Mouse (Mus musculus): ENCODE data around the gene Pi4ka. TPM values are rescaled to one million over a fixed set of nuclear protein-coding genes. Genes with fewer than 3 reads are reported as not detected.
A peak's percentile ranks its signal among the peaks of the same experiment; 100 is the strongest.

Pi4ka gene
- polyA plus RNA-seq, 2 experiments, result 36.5 to 62.3 TPM

DNA sequence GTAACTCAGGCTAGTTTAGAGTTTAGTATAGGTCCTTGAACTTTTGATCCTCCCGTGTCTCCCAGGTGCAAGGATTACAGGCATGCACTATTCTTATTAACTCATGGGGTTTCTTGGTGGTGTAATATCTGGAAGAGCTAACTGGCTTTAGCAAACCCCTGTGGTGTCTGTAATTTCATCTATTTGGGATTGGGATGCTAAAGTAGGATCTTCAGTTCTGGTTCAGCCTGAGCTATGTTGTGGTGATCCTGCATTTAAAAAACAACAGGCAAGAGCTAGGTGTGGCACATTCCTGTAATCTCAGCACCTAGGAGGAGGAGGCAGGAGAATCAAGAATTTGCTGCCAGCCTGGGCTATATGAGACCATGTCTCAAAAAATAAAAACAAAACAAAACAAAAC lies 161.1 kb downstream of the Pi4ka start:
- H3K27ac ChIP-seq (replicated peaks; ENCODE audit: low read depth, low read length), result no peak overlapping the region
- ATAC-seq (ENCODE audit: low FRiP score, low read depth) (no peak), DNase-seq (ENCODE audit: low spot score) (no peak)
- H3K4me2 ChIP-seq (replicated peaks; ENCODE audit: low read depth, low read length, severe bottlenecking), result no peak overlapping the region
- WGBS, result 79% methylated on average over 1 of the region's 1 CpGs
- TF ChIP-seq POLR2A (IDR thresholded peaks at IDR 0.05; ENCODE audit: borderline replicate concordance, extremely low read depth, insufficient read depth, insufficient read length), result no peak
- H3K9me3 ChIP-seq (ENCODE audit: control insufficient read depth, low read length), result no peaks in the 10 kb centered on the region
- H3K9ac ChIP-seq (ENCODE audit: low read depth, low read length, severe bottlenecking), result no peak overlapping the region
- H3K4me3 ChIP-seq (replicated peaks; ENCODE audit: low read length), result no peak overlapping the region
- H3K27me3 ChIP-seq (ENCODE audit: control insufficient read depth, insufficient read depth, low read length), result no peaks in the 10 kb centered on the region
- H3K4me1 ChIP-seq (ENCODE audit: control insufficient read depth, insufficient read depth, low read length), result peaks cover 4% of the 10 kb centered on the region; the same call in 1 of the 2 replicates
- no peaks in the 10 kb centered on the region for H3K36me3 ChIP-seq (ENCODE audit: control insufficient read depth, insufficient read depth, low read length)

DNA sequence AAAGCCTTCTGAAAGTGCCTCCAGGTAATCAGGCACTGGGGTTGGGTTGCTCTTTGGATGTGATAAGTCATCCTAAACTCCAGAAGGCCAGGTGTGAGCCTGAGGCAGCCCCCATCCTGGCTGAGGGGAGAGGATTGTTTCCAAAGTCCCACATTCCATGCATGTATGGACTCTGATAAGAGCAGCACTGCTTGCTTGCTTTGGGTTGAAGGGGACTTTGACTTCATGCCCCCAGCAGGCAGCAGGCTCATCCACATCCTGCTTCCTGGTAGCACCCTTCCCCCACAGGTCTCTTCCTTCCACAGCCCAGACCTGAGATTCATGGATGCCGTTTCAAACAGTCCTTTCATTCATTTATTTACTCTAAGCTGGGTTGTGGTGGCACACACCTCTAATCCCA lies 162.4 kb downstream of the Pi4ka start:
- Histone ChIP-seq H3K27me3 (ENCODE audit: control insufficient read depth, insufficient read depth, low read length) (no peaks in the 10 kb centered on the region), H3K4me3 (replicated peaks; ENCODE audit: low read length) (no peak overlapping the region), H3K4me1 (ENCODE audit: control insufficient read depth, insufficient read depth, low read length) (peaks cover 9% of the 10 kb centered on the region; the same call in 1 of the 2 replicates), H3K36me3 (ENCODE audit: control insufficient read depth, insufficient read depth, low read length) (no peaks in the 10 kb centered on the region), H3K9me3 (ENCODE audit: control insufficient read depth, low read length) (no peaks in the 10 kb centered on the region), H3K4me2 (replicated peaks; ENCODE audit: low read depth, low read length, severe bottlenecking) (no peak overlapping the region), H3K9ac (ENCODE audit: low read depth, low read length, severe bottlenecking) (no peak overlapping the region), H3K27ac (replicated peaks; ENCODE audit: low read depth, low read length) (no peak overlapping the region)
- TF ChIP-seq POLR2A (IDR thresholded peaks at IDR 0.05; ENCODE audit: borderline replicate concordance, extremely low read depth, insufficient read depth, insufficient read length), result no peak
- no peak for ATAC-seq (ENCODE audit: low FRiP score, low read depth)
- WGBS, result 45% methylated on average over 1 of the region's 1 CpGs
- DNase-seq (ENCODE audit: low spot score), result no peak

- no peak for ATAC-seq (ENCODE audit: low FRiP score, low read depth)
- H3K4me2 ChIP-seq (replicated peaks; ENCODE audit: low read depth, low read length, severe bottlenecking), result no peak overlapping the region
- H3K27ac ChIP-seq (replicated peaks; ENCODE audit: low read depth, low read length), result no peak overlapping the region
- 66% methylated on average over 2 of the region's 2 CpGs for WGBS
- no peak overlapping the region for H3K9ac ChIP-seq (ENCODE audit: low read depth, low read length, severe bottlenecking)
- H3K9me3 ChIP-seq (ENCODE audit: control insufficient read depth, low read length), result no peaks in the 10 kb centered on the region
- peaks cover 34% of the 10 kb centered on the region for H3K4me1 ChIP-seq (ENCODE audit: control insufficient read depth, insufficient read depth, low read length)
- H3K27me3 ChIP-seq (ENCODE audit: control insufficient read depth, insufficient read depth, low read length), result no peaks in the 10 kb centered on the region
- TF ChIP-seq POLR2A (IDR thresholded peaks at IDR 0.05; ENCODE audit: borderline replicate concordance, extremely low read depth, insufficient read depth, insufficient read length), result no peak
- H3K4me3 ChIP-seq (replicated peaks; ENCODE audit: low read length), result no peak overlapping the region
- no peaks in the 10 kb centered on the region for H3K36me3 ChIP-seq (ENCODE audit: control insufficient read depth, insufficient read depth, low read length)
- DNase-seq (ENCODE audit: low spot score), result no peak
Observed at GRCm38 (mm10) chr16:17239409-17239808, 166.7 kb downstream of the Pi4ka start.

DNA sequence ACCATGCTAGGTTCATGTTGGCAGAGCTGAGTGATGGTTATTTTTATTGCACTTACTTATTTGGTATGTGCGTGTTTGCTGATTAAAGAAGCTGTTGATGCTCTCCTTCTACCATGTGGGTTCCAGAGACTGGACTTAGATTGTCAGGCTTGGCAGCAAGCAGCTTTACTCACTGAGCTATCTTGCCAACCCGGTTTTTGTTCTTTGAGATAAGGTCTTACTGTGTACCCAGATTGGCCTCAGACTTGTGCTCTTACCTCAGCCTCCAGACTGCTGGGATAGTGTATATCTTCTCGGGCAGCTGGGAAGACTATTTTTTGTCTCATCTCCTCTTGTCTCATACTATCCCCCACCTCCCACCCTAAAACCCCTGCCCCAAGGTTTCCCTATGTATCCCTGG lies 168.5 kb downstream of the Pi4ka start:
- no peak for ATAC-seq (ENCODE audit: low FRiP score, low read depth)
- DNase-seq (ENCODE audit: low spot score), result no peak
- no peak overlapping the region for H3K4me2 ChIP-seq (replicated peaks; ENCODE audit: low read depth, low read length, severe bottlenecking)
- H3K27ac ChIP-seq (replicated peaks; ENCODE audit: low read depth, low read length), result no peak overlapping the region
- H3K36me3 ChIP-seq (ENCODE audit: control insufficient read depth, insufficient read depth, low read length), result no peaks in the 10 kb centered on the region
- no peaks in the 10 kb centered on the region for H3K27me3 ChIP-seq (ENCODE audit: control insufficient read depth, insufficient read depth, low read length)
- no peaks in the 10 kb centered on the region for H3K9me3 ChIP-seq (ENCODE audit: control insufficient read depth, low read length)
- H3K4me3 ChIP-seq (replicated peaks; ENCODE audit: low read length), result no peak overlapping the region
- TF ChIP-seq POLR2A (IDR thresholded peaks at IDR 0.05; ENCODE audit: borderline replicate concordance, extremely low read depth, insufficient read depth, insufficient read length), result no peak
- 80% methylated on average over 3 of the region's 3 CpGs for WGBS
- H3K9ac ChIP-seq (ENCODE audit: low read depth, low read length, severe bottlenecking), result no peak overlapping the region
- peaks cover 30% of the 10 kb centered on the region for H3K4me1 ChIP-seq (ENCODE audit: control insufficient read depth, insufficient read depth, low read length)

- DNase-seq (ENCODE audit: low spot score) (peak; percentile 78), ATAC-seq (ENCODE audit: low FRiP score, low read depth) (no peak)
- H3K27ac ChIP-seq (replicated peaks; ENCODE audit: low read depth, low read length), result peak overlapping the region; percentile 89; the same call in 1 of the 2 replicates
- peaks cover 30% of the 10 kb centered on the region for H3K4me1 ChIP-seq (ENCODE audit: control insufficient read depth, insufficient read depth, low read length)
- H3K9ac ChIP-seq (ENCODE audit: low read depth, low read length, severe bottlenecking), result peak overlapping the region; percentile 85; the same call in 1 of the 2 replicates
- peak overlapping the region; percentile 74 for H3K4me3 ChIP-seq (replicated peaks; ENCODE audit: low read length)
- no peaks in the 10 kb centered on the region for H3K9me3 ChIP-seq (ENCODE audit: control insufficient read depth, low read length)
- TF ChIP-seq POLR2A (IDR thresholded peaks at IDR 0.05; ENCODE audit: borderline replicate concordance, extremely low read depth, insufficient read depth, insufficient read length), result no peak
- 14% methylated on average over 9 of the region's 9 CpGs for WGBS
- no peaks in the 10 kb centered on the region for H3K36me3 ChIP-seq (ENCODE audit: control insufficient read depth, insufficient read depth, low read length)
- H3K4me2 ChIP-seq (replicated peaks; ENCODE audit: low read depth, low read length, severe bottlenecking), result peak overlapping the region; percentile 71
- no peaks in the 10 kb centered on the region for H3K27me3 ChIP-seq (ENCODE audit: control insufficient read depth, insufficient read depth, low read length)
Observed at GRCm38 (mm10) chr16:17234916-17235665, 171.0 kb downstream of the Pi4ka start.

All from limb, embryonic 14.5 days (tissue).